Mouse (Mus musculus) CH12.LX (cell line): Measurements from ENCODE around the gene Parp2.

Experiments used
- JUN ChIP-seq: IDR thresholded peaks from 2 replicates; pipeline ENCODE4 v1.6.1; 2011; ENCODE audit warnings: low read depth, mild to moderate bottlenecking, low read length, improper control_type of control experiment, moderate library complexity; ENCODE audit not compliant: insufficient read depth
- TCF12 ChIP-seq: IDR thresholded peaks from 2 replicates; pipeline ENCODE4 v1.6.1; 2014; ENCODE audit warnings: low read depth, mild to moderate bottlenecking, inconsistent platforms, low read length, improper control_type of control experiment

DNA sequence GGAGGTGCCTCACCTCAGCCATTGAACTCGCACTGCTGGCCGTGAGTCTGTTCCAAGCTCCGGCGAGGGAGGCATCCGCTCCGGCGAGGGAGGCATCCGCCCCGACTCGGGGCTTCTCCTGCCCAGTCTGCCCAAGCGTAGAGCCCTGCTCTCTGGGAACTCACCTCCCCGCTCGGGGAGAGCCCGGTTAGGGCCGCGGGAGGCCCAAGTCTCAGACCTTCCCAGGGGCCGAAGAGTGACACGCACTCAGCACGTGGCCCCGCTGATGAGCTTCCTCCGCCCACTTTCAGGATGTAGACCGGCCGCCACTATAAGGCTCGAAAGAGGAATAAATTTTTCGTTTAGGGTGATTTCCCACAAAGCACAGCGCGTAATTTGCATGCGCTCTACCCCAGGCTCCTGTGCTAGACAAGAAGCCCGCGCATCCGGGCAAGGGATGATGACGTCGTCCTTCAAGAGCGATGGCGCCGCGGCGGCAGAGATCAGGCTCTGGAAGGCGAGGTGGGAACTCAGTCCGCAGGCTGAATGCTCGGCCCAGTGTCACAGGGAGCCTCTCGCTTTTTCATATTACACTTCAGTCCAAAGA lies at the start of gene Parp2, which contains the start of gene Ccnb1ip1:
- TF ChIP-seq JUN: no peak
- TF ChIP-seq TCF12: peak; percentile 89
